Mouse (Mus musculus) kidney, adult 2 months (tissue): ENCODE results near the gene Foxj2. TPM values are rescaled to one million over a fixed set of nuclear protein-coding genes. Genes with fewer than 3 reads are reported as not detected.

Source experiments
- DNase-seq: peaks from one replicate; pipeline ENCODE4 v3.0.0; 2021
- H3K27ac ChIP-seq: fragments of 200-500 bp; 2 replicates; pipeline ENCODE4 v1.5.1; 2012; ENCODE audit warnings: low read depth, low read length, control low read depth, inconsistent platforms; ENCODE audit not compliant: insufficient read depth
- H3K27me3 ChIP-seq: fragments of 200-500 bp; replicated peaks from 2 replicates; pipeline ENCODE4 v1.6.1; 2012; ENCODE audit warnings: mild to moderate bottlenecking, moderate library complexity, low read length, inconsistent platforms; ENCODE audit not compliant: control insufficient read depth, insufficient read depth
- H3K36me3 ChIP-seq: fragments of 200-500 bp; 2 replicates; pipeline ENCODE4 v1.6.1; 2012; ENCODE audit warnings: mild to moderate bottlenecking, moderate library complexity, low read length, inconsistent platforms; ENCODE audit not compliant: control insufficient read depth, insufficient read depth
- H3K4me1 ChIP-seq: fragments of 200-500 bp; 2 replicates; pipeline ENCODE4 v1.6.1; 2011; ENCODE audit warnings: low read length; ENCODE audit not compliant: control insufficient read depth, insufficient read depth
- H3K4me3 ChIP-seq: fragments of 200-500 bp; 2 replicates; pipeline ENCODE4 v1.5.1; 2011; ENCODE audit warnings: mild to moderate bottlenecking, low read depth, low read length, control low read depth; ENCODE audit not compliant: insufficient read depth
- CTCF ChIP-seq: fragments of 200-500 bp; conservative IDR thresholded peaks from 2 replicates; pipeline ENCODE4 v1.5.1; 2011; ENCODE audit warnings: low read depth, mild to moderate bottlenecking, control low read depth, low read length, moderate library complexity, mixed read lengths; ENCODE audit not compliant: insufficient read depth, insufficient read length
- POLR2A ChIP-seq: fragments of 200-500 bp; IDR thresholded peaks from one replicate; pipeline ENCODE4 v1.6.1; 2011; ENCODE audit warnings: low read depth, low read length, control low read depth
- WGBS: fragments of 180-500 bp; shearing (Covaris S2); methylation state at CpG from one replicate; pipeline ENCODE4 v1.1.7; 2018; 5-methylcytosine and 5-hydroxymethylcytosine counted together
- polyA plus RNA-seq: library from polyadenylated mRNA; depleted of rRNA; stranded (reverse); fragments of >200 nt; gene quantifications from 2 replicates; pipeline ENCODE4 v1.2.3, GENCODE M21; 2012

Foxj2 gene
- polyA plus RNA-seq, 1 experiment: 12.7 TPM

- Histone ChIP-seq H3K27ac (no peak overlapping the region), H3K27me3 (no peaks in the 10 kb centered on the region), H3K4me3 (no peak overlapping the region), H3K36me3 (no peaks in the 10 kb centered on the region), H3K4me1 (no peaks in the 10 kb centered on the region)
- DNase-seq: no peak
- no peak for TF ChIP-seq CTCF
- TF ChIP-seq POLR2A: no peak
- WGBS: 61% methylated on average over 3 of the region's 3 CpGs
Observed at GRCm38 (mm10) chr6:122782164-122782563, 37.5 kb upstream of the Foxj2 start.

GRCm38 (mm10) chr6:122784866-122785265, 34.8 kb upstream of the Foxj2 start:
- 96% methylated on average over 3 of the region's 3 CpGs for WGBS
- Histone ChIP-seq H3K27ac (no peak overlapping the region), H3K36me3 (no peaks in the 10 kb centered on the region), H3K4me1 (no peaks in the 10 kb centered on the region), H3K27me3 (no peaks in the 10 kb centered on the region), H3K4me3 (no peak overlapping the region)
- peak; percentile 22; the same call in 1 of the 2 replicates for TF ChIP-seq CTCF
- TF ChIP-seq POLR2A: no peak
- no peak for DNase-seq

GRCm38 (mm10) chr6:122786275-122786674, 33.4 kb upstream of the Foxj2 start:
- Histone ChIP-seq H3K4me3 (no peak overlapping the region), H3K36me3 (no peaks in the 10 kb centered on the region), H3K27ac (no peak overlapping the region), H3K4me1 (no peaks in the 10 kb centered on the region), H3K27me3 (no peaks in the 10 kb centered on the region)
- TF ChIP-seq POLR2A (no peak), CTCF (peak; percentile 70)
- peak; percentile 57 for DNase-seq
- WGBS: 27% methylated on average over 5 of the region's 5 CpGs

DNA sequence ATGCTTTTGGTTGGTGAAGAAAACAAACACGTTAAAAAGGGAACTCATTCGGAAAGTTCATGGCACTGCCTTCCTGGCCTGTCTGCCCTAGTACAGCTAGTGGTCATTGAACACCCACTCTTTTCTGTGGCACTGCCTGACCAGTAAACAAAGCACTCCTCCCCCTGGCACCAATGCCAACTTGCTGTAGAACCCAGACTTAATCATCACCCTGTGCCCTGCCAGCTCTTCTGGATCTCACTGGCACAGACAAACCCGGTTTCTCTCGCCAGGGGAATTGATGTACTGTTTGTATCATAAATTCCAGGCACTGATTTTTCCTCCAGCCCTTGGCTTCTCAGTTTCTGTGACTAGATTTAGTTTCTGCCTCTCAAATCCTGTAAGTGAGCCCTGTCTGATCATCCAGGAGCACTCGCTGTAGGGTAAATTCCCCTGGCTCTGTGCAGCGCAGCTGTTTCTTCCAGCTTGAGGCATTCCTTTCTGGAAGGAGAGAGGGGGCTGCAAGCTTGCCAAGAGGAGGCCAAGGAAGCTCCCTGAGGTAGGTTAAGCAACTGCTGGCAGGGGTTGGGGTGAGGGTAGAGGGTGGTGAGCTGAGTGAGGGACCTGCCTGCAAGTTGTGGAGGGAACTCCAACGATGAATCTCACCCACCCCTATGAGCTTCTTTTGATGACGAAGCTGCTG, 24.3 kb upstream of the Foxj2 start:
- peak; percentile 21 for DNase-seq
- 50% methylated on average over 8 of the region's 8 CpGs for WGBS
- H3K4me1 ChIP-seq: no peaks in the 10 kb centered on the region
- H3K27me3 ChIP-seq: no peaks in the 10 kb centered on the region
- TF ChIP-seq POLR2A (no peak), CTCF (no peak)
- H3K4me3 ChIP-seq: no peak overlapping the region
- no peaks in the 10 kb centered on the region for H3K36me3 ChIP-seq
- no peak overlapping the region for H3K27ac ChIP-seq

- 49% methylated on average over 10 of the region's 10 CpGs for WGBS
- peak overlapping the region; percentile 57 for H3K4me3 ChIP-seq
- TF ChIP-seq CTCF (no peak), POLR2A (no peak)
- DNase-seq: no peak
- no peaks in the 10 kb centered on the region for H3K36me3 ChIP-seq
- H3K27me3 ChIP-seq: no peaks in the 10 kb centered on the region
- no peak overlapping the region for H3K27ac ChIP-seq
- H3K4me1 ChIP-seq: 0 out of 2 replicates have a peak, but pooled peaks cover 2% of the 10 kb centered on the region
Observed at GRCm38 (mm10) chr6:122800640-122801300, 18.9 kb upstream of the Foxj2 start.

DNA sequence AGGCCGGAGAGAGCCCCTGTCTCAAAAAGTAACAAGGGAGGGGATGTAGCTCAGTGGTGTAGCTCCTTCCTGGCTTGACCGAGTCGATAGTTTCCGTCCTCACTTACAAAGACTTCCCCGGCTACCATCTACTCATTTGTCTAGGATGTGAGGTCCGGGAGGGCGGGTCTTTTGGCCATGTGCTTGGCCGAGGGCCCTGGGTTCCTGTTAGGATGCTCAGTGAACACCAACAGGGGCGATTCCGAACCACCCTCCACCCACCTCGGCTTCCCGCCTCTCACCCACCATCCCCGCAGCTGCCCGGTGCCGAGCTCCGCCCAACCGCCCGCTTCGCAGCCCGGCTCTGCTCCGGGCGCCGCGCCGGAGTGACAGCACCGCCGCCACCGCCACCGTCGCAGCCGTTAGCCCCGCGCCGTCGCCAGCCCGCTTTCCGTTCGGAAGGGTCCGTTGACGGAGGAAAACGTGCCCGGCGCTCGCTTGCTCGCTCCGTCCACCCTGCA, 18.4 kb upstream of the Foxj2 start, which contains the start of gene Slc2a3:
Slc2a3 (minus strand) TSS at position 340 of the 500 bp plus-strand sequence.
- 2% methylated on average over 46 of the region's 46 CpGs for WGBS
- Histone ChIP-seq H3K4me1 (0 out of 2 replicates have a peak, but pooled peaks cover 2% of the 10 kb centered on the region), H3K27ac (no peak within 1 kb of the TSS), H3K36me3 (no peaks in the 10 kb centered on the region), H3K27me3 (no peaks in the 10 kb centered on the region), H3K4me3 (peak within 1 kb of the TSS; percentile 57)
- peak; percentile 63 for DNase-seq
- TF ChIP-seq POLR2A (no peak), CTCF (no peak)

DNA sequence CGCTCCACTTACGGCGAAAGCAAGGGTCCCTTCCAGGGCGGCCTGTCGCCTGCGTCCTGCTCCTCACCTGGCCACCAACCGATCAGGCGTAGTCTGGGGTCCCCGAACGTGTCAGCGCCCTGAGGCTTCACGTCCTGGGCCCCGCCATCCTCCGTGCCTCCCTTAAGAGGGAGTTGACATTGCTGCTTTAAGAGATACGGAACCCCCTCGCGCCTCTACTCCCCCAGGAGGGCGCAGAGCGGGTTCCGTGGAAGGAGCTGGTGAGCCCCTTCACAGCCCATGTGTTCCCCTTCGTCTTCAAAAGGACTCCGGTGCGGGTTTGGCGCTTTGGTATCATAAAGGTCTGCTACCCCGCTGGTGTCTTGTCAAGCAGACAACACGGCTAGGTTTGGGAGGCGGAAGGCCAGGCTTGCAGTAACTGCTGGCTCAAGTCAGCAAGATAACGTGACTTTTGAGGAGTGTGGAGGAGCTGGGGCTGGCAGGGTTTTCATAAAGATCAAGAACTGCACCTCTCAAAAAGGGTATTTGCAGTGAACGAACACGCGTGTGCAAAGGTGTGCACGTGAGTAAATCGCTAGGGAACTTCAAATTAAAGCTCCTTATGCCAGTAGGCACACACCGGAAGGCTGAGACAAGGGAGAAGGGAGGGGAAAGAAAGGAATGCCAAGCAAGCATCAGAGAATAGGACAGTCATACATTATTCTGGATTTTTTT, 17.8 kb upstream of the Foxj2 start:
- WGBS: 5% methylated on average over 34 of the region's 34 CpGs
- peak; percentile 20 for DNase-seq
- no peak for TF ChIP-seq POLR2A
- no peak for TF ChIP-seq CTCF
- Histone ChIP-seq H3K36me3 (no peaks in the 10 kb centered on the region), H3K27ac (no peak overlapping the region), H3K27me3 (no peaks in the 10 kb centered on the region), H3K4me3 (peak overlapping the region; percentile 57), H3K4me1 (0 out of 2 replicates have a peak, but pooled peaks cover 2% of the 10 kb centered on the region)
